Mouse (Mus musculus): Measurements from ENCODE around the gene Arf4.

The Arf4 gene

GRCm38 (mm10) chr14:26637851-26638707 lies at the start of gene Arf4:
Gene Arf4, plus strand, starts transcription at chr14:26638074.
- peak; percentile 93 to 96 for DNase-seq (ENCODE audit: low spot score in 2 of 2)

GRCm38 (mm10) chr14:26591353-26591752 lies 46.5 kb upstream of the Arf4 start:
- DNase-seq (ENCODE audit: low spot score in 2 of 2), result no peak

- DNase-seq (ENCODE audit: low spot score in 2 of 2), result no peak
Measured at GRCm38 (mm10) chr14:26593281-26593895, 44.5 kb upstream of the Arf4 start.

GRCm38 (mm10) chr14:26595167-26595566 lies 42.7 kb upstream of the Arf4 start:
- DNase-seq (ENCODE audit: low spot score in 2 of 2), result no peak

- no peak for DNase-seq (ENCODE audit: low spot score in 2 of 2)
Measured at GRCm38 (mm10) chr14:26595695-26596365, 42.0 kb upstream of the Arf4 start.

GRCm38 (mm10) chr14:26605354-26605753 lies 32.5 kb upstream of the Arf4 start:
- no peak for DNase-seq (ENCODE audit: low spot score in 2 of 2)

- no peak for DNase-seq (ENCODE audit: low spot score in 2 of 2)
Measured at GRCm38 (mm10) chr14:26609674-26610073, 28.2 kb upstream of the Arf4 start.

- no peak for DNase-seq (ENCODE audit: low spot score in 2 of 2)
Measured at GRCm38 (mm10) chr14:26610689-26611088, 27.2 kb upstream of the Arf4 start.

GRCm38 (mm10) chr14:26625301-26625700 lies 12.6 kb upstream of the Arf4 start:
- no peak for DNase-seq (ENCODE audit: low spot score in 2 of 2)

GRCm38 (mm10) chr14:26626605-26627140 lies 11.2 kb upstream of the Arf4 start:
- DNase-seq (ENCODE audit: low spot score in 2 of 2), result no peak

- peak in 1 of 2 experiments; percentile 15 for DNase-seq (ENCODE audit: low spot score in 2 of 2)
Measured at GRCm38 (mm10) chr14:26637025-26637850, 636 bp upstream of the Arf4 start.

- peak; percentile 22 to 30 for DNase-seq (ENCODE audit: low spot score in 2 of 2)
Measured at GRCm38 (mm10) chr14:26638708-26639084, 822 bp downstream of the Arf4 start.

GRCm38 (mm10) chr14:26639251-26639650 lies 1.4 kb downstream of the Arf4 start:
- DNase-seq (ENCODE audit: low spot score in 2 of 2), result no peak

- DNase-seq (ENCODE audit: low spot score in 2 of 2), result no peak
Measured at GRCm38 (mm10) chr14:26639961-26640360, 2.1 kb downstream of the Arf4 start.

GRCm38 (mm10) chr14:26643006-26643624 lies 5.2 kb downstream of the Arf4 start:
- no peak for DNase-seq (ENCODE audit: low spot score in 2 of 2)

- peak in 1 of 2 experiments; percentile 11 for DNase-seq (ENCODE audit: low spot score in 2 of 2)
Measured at GRCm38 (mm10) chr14:26645989-26646650, 8.2 kb downstream of the Arf4 start.

- DNase-seq (ENCODE audit: low spot score in 2 of 2), result no peak
Measured at GRCm38 (mm10) chr14:26647811-26648210, 9.9 kb downstream of the Arf4 start.

GRCm38 (mm10) chr14:26651901-26652300 lies 14.0 kb downstream of the Arf4 start:
- DNase-seq (ENCODE audit: low spot score in 2 of 2), result no peak

- no peak for DNase-seq (ENCODE audit: low spot score in 2 of 2)
Measured at GRCm38 (mm10) chr14:26658178-26658577, 20.3 kb downstream of the Arf4 start.

- no peak for DNase-seq (ENCODE audit: low spot score in 2 of 2)
Measured at GRCm38 (mm10) chr14:26660233-26660632, 22.4 kb downstream of the Arf4 start.

All from cerebellum, postnatal 4 days (tissue).